Mouse (Mus musculus): ENCODE measurements around the gene H2al1k. TPM values are rescaled to one million over a fixed set of nuclear protein-coding genes. Genes with fewer than 3 reads are reported as not detected.
"Not testable (repeated sequence)": the region's sequence is repeated elsewhere in the genome, so short reads cannot be mapped to it uniquely, and the experiment has no call there.

The H2al1k gene
- total RNA-seq (2022): not detected

- DNase-seq: not testable (repeated sequence)
These were observed at the start of gene H2al1k for GRCm38 (mm10) chrX:9350327-9350726. Gene H2al1k, plus strand, starts transcription at chrX:9350627.

- DNase-seq: no peak
These were observed 47.6 kb upstream of the H2al1k start for GRCm38 (mm10) chrX:9302791-9303190.

- no peak for DNase-seq
These were observed 47.0 kb upstream of the H2al1k start for GRCm38 (mm10) chrX:9303455-9303854.

GRCm38 (mm10) chrX:9316457-9316856 is 34.0 kb upstream of the H2al1k start:
- not testable (repeated sequence) for DNase-seq

GRCm38 (mm10) chrX:9327954-9328353 is 22.5 kb upstream of the H2al1k start:
- DNase-seq: not testable (repeated sequence)

- not testable (repeated sequence) for DNase-seq
These were observed 18.0 kb upstream of the H2al1k start for GRCm38 (mm10) chrX:9332366-9332962.

- DNase-seq: peak; percentile 14
These were observed 17.4 kb upstream of the H2al1k start for GRCm38 (mm10) chrX:9333035-9333434.

GRCm38 (mm10) chrX:9334996-9335395 is 15.4 kb upstream of the H2al1k start:
- not testable (repeated sequence) for DNase-seq

GRCm38 (mm10) chrX:9374012-9374411 is 23.6 kb downstream of the H2al1k start:
- DNase-seq: not testable (repeated sequence)

GRCm38 (mm10) chrX:9375927-9376326 is 25.5 kb downstream of the H2al1k start:
- DNase-seq: not testable (repeated sequence)

Other genes with a start within 250 kb of the H2al1k start
- gene 4930402K13Rik, start 246.1 kb upstream of the H2al1k start, total RNA-seq (2022): not detected
- 1 to 10 TPM; 2.3 to 4.9 (median 3.8) TPM for gene Lancl3, start 150.7 kb upstream of the H2al1k start, total RNA-seq (2022)
- gene Gm14862, start 93.7 kb upstream of the H2al1k start, total RNA-seq (2022): not detected
- gene Xk, start 77.9 kb upstream of the H2al1k start, total RNA-seq (2022): 1 to 10 TPM; 2.5 to 2.7 (median 2.5) TPM
- not detected for gene H2al1m, start 66.9 kb upstream of the H2al1k start, total RNA-seq (2022)
- 10 to 100 TPM; 22.3 to 30.8 (median 27.1) TPM for gene Cybb, start 137.1 kb downstream of the H2al1k start, total RNA-seq (2022)
- gene H2al1o, start 221.8 kb downstream of the H2al1k start, total RNA-seq (2022): not detected